Mouse (Mus musculus) layer of hippocampus, adult 9-11 months (tissue): ENCODE results near the gene Cpt2.

Experiments
- DNase-seq: peaks from one replicate; pipeline ENCODE4 v3.0.0; 2022

Cpt2 gene

DNA sequence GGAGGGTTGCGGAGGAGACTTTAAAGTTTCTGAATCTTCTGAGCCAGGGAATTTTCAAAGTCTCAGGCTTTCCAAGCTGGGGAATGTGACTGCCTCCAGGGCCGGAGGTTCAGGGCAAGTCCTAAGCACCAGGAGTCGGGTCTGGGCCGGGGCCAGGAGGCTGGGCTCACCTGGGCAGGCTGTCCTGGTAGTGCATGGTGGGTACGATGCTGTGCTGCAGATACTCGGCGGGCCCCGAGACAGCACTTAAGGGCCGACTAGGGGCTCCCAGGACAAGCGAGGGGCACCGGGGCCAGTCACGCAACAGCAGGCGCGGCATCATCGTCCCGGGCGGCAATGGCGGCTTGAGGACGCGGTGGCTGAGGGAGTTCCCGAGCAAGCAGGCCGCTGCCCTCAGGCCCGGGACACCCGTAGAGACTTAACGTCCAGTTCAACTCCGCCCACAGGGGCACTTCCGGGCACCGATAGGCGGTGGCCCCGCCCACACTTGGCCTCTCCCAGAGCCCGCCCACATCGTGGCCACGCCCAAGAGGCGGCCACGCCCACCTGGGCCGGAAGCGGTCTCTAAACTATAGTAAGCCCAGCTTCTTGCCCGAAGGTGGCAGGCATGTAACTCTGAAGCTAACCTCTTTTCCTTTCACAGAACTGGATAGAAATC, at the start of gene Cpt2:
Gene Cpt2, minus strand, starts transcription at position 466 of the 658 bp plus-strand sequence.
- DNase-seq, result peak; percentile 92

DNA sequence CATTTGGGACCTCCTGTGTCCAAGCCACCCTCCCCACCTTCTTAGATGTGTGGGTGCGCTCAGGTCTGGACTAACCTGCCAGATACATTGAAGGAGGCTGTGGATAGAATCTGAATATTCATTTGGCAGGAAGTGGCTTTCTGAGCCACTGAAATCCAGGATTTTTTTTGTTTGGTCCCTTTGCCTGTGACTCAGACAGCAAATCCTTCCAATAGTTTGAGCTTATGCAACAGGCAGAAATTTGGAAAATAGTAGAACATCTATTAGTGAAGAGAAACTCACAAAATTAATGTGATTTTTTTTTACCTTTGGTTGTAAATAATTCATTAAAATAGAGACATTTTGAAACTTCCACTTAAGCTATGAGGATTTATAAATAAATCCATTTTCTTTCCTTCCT, 47.8 kb upstream of the Cpt2 start:
- DNase-seq, result no peak

DNA sequence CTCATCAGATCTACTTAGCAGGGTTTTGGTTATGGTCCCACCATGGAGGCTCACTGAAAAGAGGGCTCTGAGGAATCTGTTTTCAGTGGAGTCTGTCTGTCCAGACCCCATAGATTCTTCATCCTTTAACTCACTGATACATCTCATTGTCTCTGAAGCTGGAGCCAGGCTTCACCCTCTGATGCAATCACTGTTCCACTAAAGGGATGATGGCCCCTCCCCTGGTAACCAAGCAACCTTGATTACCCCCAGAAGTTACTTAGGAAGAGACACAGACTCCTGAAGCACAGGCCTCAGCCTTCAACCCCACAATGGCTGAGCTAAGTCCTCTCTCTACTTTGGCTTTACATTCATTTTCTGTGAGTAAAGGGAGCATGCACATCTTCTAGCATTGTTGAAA, 46.4 kb upstream of the Cpt2 start:
- DNase-seq, result no peak

DNA sequence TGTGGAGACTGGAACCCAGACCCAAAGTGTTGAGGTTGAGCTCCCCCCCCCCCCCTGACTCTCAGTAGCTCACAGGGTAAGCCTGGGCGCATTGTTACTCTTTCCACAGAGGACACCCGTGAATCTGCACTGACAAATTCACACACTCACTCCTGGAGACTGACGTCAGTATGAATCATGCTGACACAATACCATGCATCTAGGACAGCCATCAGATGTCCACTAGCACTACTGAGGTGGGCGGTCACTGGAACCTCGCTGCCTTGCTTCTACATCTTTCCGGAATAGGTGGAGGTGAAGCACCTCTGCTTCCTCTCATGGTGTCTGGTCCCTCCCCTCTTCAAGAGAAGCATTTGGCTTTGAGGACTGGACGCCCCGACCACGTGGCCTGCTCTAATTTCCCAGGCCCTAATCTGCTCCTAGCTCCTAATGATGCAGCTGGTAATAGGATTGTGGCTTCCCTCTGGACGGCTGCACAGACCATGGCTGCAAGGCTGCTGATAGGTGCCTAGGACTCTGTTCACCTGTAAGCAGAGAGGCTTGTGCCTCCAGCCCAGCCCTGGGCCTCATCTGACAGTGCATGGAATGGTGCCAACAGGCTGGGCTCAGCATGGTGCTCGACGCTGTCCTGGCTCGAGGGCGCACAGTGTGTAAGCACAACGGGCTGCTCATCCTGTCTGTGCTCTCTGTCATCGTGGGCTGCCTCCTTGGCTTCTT, 44.7 kb upstream of the Cpt2 start, which contains the start of gene Slc1a7:
Gene Slc1a7, plus strand, starts transcription at position 367 of the 717 bp plus-strand sequence.
- no peak for DNase-seq

DNA sequence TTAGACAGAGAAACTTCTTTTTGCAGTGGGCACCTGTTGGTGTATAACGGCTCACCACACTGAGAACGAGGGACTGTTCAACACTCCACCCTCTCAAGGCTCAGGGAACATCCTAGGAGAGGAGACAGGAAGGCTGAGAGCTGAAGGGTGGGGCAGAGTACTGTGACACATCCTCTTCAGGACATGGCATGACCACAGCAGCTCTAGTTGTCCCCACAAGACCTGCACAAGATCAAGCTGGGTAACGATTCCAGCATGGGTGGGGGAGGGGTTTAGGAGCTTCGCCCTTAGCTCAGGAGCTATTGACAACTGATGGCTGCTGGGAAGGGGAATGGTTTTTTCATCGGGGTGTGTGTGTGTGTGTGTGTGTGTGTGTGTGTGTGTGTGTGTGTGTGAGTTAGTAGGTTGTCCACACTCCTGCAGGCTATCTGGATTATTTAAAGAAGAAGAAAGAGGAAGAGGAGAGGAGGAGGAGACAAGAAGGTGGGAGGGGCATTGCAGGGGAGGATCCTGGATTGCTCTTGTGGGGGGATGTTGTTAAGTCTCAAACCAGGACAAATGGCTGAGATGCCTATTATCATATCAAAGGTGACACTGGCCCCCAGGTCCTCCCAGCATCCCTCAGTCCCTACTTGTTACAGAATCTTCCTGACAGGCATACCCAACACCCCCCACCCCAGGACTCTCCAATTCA, 43.2 kb upstream of the Cpt2 start:
- DNase-seq, result no peak

DNA sequence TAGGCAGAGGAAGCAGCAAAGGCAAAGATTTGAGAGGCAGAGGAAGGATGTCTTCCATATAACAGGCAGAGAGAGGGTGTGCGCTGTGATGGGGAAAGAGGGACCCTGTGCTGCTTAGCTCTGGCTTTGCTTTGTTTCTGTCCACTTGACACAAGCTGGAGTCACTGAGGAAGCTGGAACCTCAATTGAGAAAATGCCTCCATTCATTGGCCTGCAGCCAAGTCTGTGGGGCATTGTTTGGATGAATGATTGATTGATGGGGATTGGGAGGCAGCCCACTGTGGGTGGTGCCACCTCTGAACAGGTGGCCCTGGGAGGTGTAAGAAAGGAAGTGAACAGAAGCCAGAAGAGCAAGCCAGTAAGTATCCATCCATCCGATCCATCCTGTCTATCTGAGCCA, 39.4 kb upstream of the Cpt2 start:
- DNase-seq, result no peak

DNA sequence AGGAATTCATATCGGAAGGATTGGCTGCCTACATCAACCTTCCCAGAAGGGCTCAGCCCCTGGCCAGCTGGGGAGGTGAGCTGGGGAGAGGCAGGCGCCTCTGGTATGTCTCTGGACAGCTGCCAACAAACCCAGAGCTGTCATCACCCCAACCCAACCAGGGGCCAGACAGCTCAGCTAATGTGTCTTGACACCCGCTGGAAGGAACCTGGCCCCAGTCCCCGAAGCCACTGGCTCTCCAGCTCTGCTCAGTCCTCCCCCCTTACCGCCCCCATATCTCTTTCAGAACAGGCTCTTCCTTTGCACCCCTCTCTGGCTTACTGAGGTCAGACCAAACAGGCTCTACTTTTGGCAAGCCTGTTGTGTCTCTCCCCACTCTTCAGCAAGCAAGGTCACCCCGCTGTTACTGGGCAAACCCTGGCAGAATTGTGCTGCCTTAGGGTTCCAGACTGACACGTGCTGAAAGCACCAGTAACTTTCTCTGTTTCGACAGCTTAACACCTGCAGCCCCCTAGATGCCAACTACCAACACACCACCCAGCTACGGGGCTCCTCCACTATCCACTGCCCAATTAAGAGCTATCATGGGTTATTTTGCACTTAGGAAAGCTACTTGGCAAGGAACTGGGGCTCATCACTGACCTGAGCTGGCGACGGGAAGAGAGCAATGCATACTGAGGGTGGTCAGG, 38.8 kb upstream of the Cpt2 start:
- no peak for DNase-seq

DNA sequence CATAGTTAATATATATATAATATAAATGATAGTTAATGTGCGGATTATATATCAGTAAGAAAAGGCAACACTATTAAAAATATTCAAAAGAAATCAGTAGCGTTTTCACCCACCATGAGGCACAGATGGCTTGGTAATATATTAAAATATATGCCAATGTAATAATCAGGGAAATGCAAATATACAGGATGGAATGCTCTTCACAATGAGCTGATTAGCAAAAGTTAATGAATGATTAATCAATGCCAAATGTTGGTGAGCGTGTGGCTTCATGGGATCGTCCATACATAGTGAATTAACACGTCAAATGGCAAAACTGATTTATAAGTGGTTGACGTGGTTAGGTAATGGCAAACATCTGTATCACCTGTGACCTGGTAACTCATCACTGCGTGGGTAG, 35.1 kb upstream of the Cpt2 start:
- DNase-seq, result no peak

DNA sequence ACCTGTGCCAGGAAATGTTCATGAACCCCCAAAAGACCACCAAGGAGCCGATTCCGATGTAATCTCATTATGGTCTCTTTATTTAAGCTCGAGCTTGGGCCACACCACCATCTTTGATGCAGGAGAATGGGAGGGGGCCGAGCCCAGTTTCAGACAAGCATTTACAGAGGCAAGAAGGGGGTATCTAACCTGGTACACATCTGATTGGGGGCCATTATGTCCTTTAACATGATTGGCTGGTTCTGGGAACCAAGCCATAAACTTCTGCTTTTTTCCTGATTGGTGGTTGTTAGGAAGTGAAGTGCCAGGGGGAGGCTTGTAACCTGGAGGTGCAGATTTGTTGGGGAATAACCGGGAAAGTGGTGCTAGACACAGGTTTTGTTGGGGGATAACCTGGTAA, 32.3 kb upstream of the Cpt2 start:
- DNase-seq, result no peak

DNA sequence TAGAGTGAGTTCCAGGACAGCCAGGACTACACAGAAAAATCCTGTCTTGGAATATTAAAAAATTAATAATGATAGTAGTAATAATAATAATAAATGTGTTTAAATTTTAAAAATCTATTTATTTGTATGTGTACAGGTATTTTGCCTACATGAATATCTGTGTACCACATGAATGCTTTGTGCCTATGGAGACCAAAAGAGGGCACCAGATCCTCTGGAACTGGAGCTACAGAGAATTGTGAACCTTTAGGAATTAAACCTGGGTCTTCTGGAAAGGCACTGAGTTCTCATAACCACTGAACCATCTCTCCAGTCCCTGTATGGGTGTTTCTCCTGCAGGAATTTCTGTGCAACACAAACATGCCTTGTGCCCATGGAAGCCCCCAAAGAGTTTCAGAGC, 29.4 kb upstream of the Cpt2 start:
- no peak for DNase-seq

DNA sequence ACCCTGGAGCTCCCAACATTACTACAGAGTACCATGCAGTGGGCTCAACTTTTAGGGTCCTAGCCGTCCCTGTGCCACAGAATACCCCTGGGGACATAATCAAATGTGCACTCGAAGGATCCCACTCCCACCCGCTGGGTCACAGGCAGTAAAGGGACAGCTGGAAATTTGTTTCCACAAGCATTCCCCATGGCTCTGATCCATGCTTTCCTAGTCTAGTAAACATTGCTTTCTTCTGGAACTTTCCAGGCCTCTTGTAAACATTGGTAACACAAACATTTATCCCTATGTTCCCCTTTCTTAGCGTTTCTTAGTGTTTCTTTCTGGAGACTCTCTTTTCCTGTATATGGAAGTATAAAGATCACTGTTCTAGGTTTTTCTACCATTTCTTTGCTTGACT, 26.5 kb upstream of the Cpt2 start:
- no peak for DNase-seq

DNA sequence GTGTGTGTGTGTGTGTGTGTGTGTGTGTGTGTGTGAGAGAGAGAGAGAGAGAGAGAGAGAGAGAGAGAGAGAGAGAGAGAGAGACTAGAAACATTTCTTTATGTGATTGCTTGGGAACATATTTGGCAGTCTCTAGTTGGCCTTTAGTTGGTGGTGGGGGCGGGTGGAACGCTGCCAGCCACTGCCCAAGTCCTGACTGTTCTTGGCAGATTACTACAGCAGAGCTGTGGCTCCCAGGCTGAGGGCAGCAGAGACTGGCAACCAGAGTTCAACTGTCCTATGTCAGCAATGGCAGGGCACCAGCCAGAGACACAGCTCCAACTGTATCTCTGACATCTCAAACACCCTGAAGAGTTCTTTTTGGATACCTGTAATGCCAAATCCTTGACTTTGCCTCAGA, 20.7 kb upstream of the Cpt2 start:
- DNase-seq, result no peak

DNA sequence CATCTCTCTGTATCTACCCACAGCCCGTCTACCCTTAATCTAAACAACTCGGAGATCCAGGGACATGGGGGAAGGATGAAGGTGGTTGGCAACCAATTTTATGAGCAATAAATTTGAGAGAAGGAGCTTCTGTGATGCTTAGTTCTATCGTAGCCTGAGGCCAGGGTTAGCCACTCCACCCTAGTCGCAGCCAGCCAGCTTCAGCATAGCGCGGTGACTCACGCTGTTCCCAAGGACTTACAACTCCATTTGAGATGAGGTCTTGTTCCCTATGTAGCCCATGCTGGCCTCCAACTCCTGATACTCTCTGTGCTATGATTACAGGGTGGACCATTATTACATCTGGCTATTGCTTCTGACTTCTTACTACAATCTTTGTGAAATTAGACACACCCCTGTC, 19.3 kb upstream of the Cpt2 start:
- DNase-seq, result no peak

DNA sequence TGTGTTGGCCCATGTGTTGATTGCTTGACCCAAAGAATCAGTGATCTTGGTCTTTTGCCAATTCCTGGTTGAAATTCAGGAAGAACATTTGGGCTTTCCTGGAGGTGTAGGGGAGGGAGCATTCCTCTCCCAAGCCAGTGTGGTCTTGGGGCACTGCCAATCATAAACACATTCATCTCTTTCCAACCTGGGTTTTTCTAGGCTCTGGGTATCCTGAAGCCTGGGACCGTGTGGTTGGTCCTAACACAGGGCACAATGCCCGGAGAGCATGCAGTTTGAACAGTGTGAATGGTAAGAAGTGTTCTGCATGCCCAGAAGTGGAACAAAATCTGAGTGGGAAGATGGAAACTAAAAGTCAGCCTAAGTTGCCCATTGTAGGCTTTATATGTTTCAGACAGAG, 14.7 kb upstream of the Cpt2 start:
- no peak for DNase-seq

DNA sequence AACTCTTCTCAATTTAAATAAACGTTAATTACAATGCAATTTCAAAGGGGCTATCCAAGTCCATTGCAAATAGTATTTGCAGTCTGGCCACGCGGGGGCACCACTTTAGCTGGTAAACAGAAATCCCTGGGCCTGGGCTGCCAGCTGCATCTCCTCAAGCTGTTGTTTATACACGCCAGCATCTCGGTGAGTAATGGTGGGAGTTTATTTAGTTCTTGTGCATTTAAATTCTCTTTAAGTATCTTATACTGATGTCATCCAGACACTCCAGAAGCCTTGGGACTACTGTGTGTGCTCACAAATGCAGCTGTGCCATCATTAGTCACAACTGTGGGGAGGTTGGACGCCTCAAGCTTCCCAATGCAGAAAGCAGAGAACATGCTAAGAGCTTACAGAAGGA, 13.9 kb upstream of the Cpt2 start:
- peak; percentile 70 for DNase-seq

DNA sequence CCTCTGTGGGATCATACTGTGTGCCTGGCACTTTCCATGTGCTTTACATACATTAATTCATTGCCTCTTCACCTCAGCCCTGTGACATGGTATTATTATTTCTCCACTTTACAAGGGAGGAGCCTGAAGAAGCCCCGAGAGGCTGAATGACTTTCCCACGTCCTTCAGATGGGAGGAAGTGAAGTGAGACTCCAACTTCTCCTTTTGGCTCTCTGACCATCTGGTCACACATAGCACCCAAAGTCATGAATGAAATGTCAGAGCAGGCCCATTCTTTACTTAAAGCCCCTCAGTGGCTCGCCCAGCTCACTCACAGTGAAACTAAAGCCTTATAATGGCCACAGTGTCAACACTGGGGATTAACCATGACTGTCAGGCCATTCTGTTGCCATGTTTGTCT, 11.8 kb upstream of the Cpt2 start:
- DNase-seq, result no peak

DNA sequence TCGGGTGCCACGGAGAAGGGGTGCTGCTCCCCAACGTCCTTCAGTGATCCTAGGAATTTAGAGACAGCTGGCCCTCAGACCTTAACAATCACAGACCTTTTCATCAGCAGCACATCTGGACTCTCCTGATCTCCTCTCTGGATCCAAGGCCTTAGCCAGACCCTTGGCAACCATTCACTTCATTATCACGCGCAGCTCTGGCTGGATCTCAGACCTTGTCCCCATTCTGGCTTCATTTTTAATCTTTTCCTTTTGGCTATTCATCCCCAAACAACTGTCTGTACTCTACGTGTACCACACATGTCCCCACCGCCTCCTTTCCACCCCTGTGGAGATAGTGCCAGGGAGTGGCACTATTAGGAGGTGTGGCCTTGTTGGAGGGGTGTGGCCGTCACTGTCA, 9.8 kb upstream of the Cpt2 start:
- DNase-seq, result no peak

DNA sequence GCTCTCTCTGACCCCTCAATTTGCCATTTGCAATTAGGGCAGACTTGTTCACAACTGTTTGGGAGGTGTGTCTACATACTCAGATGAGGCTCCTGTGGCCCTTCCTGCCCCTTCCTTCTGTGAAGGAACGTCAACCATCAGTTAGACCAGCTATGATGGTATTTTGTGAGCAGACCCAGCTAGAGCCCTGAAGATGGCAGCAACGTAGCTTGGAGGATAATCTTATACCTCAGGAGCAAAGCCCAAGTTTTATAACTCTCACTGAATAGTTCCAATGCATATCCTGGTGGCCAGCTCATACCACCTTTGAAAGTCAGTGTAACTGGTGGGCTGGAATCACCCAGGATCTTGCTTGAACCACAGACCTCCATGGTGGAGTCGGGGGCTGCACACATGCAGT, 8.0 kb upstream of the Cpt2 start:
- DNase-seq, result no peak

DNA sequence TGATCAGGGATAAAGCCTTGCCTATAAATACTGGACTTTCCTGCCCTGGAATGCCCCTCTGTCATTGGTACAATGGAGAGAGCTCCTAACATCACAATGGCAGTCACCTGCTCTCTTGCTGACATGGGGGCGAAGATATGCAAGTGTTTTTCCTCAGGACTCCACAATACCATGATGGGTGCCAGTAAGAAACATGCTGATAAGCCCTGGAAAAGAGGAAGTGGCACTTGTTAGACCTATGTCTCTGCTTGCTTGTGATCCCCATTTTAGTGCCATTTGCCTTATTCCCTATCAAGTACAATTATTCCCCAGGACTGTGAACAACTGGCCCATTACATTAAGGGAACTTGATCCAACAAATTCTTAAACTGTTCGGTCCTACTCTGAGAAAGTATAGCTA, 5.3 kb upstream of the Cpt2 start:
- DNase-seq, result no peak

DNA sequence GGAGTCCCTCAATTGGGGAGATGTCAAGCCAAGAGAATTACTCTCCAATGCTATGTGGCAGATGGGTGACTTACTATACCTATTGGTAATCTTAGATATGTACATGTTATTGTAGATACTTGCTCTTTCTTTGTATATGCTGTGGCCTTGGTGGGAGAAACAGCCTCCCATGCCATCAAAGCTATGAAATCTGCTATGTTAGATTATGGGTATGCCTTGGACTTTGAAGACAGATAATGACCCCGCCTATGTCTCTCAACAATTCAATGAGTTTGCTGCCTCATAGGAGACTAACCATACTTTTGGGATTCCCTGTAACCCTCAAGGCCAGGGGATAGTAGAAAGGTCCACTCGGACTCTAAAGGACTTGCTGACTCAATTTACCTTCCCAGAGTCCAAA, 4.9 kb upstream of the Cpt2 start:
- no peak for DNase-seq

DNA sequence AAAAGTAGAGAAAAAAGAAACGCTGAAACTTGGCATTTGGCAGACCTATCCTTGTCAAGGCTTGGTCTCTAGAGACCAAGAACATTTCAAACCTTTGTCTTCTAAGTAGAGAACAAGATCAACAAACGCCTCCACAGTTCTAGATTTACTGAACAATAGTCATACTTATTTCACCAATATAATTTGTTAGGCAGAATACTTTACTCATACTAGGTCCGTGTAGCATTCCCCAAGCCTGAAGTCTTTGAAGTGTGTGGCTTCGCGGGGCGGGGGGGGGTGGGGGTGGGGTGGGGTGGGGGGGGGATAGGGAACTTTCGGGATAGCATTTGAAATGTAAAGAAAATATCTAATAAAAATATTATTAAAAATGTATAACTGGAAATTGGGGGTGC, 389 bp upstream of the Cpt2 start:
- no peak for DNase-seq

DNA sequence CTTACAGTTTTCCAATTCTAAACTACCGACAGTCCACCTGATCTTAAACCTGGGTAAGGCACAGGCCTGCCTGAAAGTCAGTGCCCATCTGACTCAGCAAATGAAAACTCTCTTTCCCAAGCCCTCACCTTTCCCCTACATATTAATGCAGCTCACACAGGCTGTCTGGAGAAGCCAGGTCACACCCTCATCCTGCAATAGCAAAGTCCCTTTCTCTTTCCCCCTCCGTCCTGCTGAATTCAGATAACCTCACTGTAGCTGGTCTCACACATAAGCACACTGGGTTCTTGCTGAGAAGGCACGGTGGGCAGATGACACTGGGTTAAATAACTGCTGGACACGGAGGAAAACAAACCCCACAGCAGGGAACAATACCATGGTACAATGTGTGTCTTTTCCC, 1.5 kb downstream of the Cpt2 start:
- no peak for DNase-seq

DNA sequence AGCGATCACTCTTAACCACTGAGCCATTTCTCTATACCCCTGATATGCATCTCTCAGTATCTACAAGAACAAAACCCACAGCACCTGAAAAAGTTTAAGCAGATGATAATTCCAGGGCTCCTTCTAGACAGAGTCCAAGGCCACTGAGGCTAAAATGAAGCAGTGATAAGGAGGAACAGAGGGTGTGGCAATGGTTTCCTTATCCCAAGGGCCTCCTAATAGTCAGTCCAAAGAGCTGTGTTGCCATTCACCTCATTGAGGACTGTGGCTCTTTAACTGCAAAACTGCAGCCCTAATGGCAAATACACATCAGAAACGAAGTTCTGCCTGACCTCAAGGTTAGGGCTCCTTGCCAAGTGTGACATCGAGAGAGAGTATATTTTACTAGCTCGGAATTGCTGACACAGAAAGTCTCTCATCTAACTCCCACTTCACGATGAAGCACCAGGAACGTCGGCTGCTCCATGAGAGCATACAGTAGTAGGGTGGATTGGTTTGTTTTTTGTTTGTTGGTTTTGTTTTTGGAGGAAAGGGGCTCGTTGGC, 2.2 kb downstream of the Cpt2 start:
- DNase-seq, result no peak

DNA sequence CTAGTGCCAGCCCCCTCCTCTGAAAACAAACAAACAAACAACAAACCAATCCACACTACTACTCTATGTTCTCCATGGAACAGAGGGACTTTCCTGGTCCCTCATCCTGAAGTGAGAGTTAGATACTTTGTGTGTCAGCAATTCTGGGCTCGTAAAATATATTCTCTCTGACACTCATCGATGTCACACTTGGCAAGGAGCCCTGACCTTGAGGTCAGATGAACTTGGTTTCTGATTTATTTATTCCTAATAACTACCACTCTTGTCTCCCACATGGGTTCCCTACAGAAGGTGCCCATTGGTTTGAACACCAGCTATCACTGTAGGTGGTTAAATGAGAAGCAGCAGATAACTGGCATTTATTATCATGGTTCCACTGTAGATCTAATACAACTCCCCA, 3.1 kb downstream of the Cpt2 start:
- no peak for DNase-seq
